Mouse (Mus musculus): ENCODE data around the gene Gsto2. TPM values are rescaled to one million over a fixed set of nuclear protein-coding genes. Genes with fewer than 3 reads are reported as not detected.

Gsto2 gene
- polyA plus RNA-seq, 1 experiment from 2014 or later, result 1.8 TPM

DNA sequence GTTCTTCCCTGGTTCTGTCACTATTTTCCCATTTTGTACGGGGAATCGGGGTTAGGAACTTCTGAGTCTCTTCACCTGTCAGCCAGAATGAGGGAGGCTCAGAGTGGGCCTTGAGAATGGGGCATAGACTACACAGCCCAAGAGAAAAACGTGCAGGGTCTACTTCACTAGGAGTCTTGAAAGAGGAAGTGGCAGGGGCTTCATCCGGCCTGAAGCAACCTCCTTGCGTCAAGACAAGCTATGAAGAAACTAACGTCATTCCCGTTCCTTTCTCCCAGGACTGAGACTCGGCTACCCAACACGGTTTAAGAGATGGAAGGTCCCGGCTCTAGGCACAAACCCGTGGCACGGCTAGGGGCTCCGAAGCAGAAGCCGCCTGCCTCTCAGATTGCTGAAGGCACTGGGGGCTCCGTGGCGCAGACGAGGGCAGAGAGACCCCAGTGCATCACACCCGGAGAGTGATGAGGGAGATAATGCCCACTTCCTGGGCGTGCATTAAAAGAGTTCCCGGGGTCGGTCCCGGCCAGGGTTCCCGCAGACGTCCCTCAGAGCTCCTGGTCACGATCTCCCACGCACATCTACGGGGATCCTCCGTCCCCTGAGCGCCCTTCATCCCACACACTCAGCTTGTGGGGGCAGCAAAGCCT, 53.2 kb downstream of the Gsto2 start:
- Histone ChIP-seq H3K27me3 (ENCODE audit: control insufficient read depth, insufficient read depth, low read length) (no peaks in the 10 kb centered on the region), H3K9me3 (ENCODE audit: control insufficient read depth, low read length) (no peaks in the 10 kb centered on the region), H3K4me3 (ENCODE audit: low read length) (peak overlapping the region; percentile 76), H3K4me2 (replicated peaks; ENCODE audit: low read depth, low read length) (peak overlapping the region; percentile 75), H3K4me1 (ENCODE audit: control insufficient read depth, insufficient read depth, low read length) (peaks cover 24% of the 10 kb centered on the region), H3K9ac (ENCODE audit: low read depth, low read length) (peak overlapping the region; percentile 80), H3K36me3 (ENCODE audit: control insufficient read depth, insufficient read depth, low read length) (no peaks in the 10 kb centered on the region), H3K27ac (ENCODE audit: low read depth, low read length) (peak overlapping the region; percentile 94)
- WGBS, result under 1% methylated on average over 29 of the region's 29 CpGs
- peak; percentile 61 for ATAC-seq (ENCODE audit: low FRiP score, low TSS enrichment)

DNA sequence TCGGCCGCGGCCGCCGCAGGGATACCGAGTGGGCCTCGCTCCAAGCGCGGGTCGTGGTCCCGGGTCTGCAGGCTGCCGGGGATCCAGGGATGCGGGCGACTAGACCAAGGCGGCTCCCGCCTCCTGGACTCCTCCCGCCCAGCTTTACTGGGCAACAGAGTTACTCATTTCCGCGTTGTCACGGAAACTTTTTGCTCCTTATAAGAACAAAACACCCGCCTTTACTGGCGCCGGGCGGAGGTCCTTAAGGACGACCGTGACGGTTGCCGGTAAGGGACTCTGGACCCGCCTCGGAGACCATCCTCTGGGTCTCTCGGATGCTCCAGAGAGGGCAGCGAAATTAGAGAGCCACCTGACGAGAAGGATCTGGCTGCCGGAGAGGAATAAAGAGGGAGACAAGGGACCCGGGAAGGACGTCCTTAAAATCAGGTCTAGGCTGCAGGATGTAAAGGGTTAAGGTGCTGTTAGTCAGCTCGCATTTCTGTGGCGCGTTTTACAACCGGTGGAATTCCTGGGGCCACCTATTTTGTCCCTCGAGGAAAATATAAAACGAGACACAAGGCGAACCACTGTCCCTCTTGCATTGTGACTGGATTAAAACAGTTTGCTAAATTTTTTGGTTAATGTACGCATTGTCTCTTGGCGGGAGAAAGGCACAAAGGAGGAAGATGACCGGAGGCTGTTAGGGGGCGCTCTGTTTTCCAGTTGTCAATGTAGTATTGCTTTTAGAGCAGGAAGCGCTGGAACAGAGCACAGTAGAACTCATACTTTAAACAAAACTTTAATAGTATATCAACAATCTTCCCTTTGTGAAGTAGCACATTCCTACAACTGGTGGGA, 54.0 kb downstream of the Gsto2 start, which contains the start of the genes Cfap43 and Itprip:
Gene Cfap43, minus strand, starts transcription at position 162 of the 840 bp plus-strand sequence.
Gene Itprip, minus strand, starts transcription at position 174 of the 840 bp plus-strand sequence.
- Histone ChIP-seq H3K36me3 (ENCODE audit: control insufficient read depth, insufficient read depth, low read length) (no peaks in the 10 kb centered on the region), H3K27me3 (ENCODE audit: control insufficient read depth, insufficient read depth, low read length) (no peaks in the 10 kb centered on the region), H3K27ac (ENCODE audit: low read depth, low read length) (peak within 1 kb of the TSS; percentile 94), H3K9me3 (ENCODE audit: control insufficient read depth, low read length) (no peaks in the 10 kb centered on the region), H3K4me3 (ENCODE audit: low read length) (peak within 1 kb of the TSS; percentile 76), H3K4me2 (replicated peaks; ENCODE audit: low read depth, low read length) (peak within 1 kb of the TSS; percentile 75), H3K4me1 (ENCODE audit: control insufficient read depth, insufficient read depth, low read length) (peaks cover 24% of the 10 kb centered on the region), H3K9ac (ENCODE audit: low read depth, low read length) (peak within 1 kb of the TSS; percentile 80)
- under 1% methylated on average over 48 of the region's 48 CpGs for WGBS
- ATAC-seq (ENCODE audit: low FRiP score, low TSS enrichment), result peak; percentile 91

DNA sequence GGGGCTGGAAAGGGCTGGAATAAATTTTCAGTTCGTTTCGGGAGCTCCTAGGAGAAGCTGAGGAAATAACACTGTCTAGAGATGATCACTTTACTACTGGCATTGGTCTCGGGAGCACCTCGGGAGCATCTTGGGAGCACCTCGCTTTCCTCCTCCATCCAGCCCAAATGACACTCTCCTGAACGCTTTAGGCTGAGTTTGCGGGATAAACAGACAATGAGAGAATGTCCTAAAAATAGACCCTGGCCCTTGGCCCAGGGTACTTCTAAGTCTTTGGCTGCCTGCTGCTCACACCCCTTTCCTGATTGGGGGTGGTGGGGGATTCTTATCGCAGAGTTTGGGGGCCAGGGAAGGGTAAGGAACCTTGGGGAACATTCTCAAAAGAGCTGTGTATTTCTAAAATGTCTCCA, 54.6 kb downstream of the Gsto2 start:
- peak overlapping the region; percentile 75 for H3K4me2 ChIP-seq (replicated peaks; ENCODE audit: low read depth, low read length)
- no peaks in the 10 kb centered on the region for H3K27me3 ChIP-seq (ENCODE audit: control insufficient read depth, insufficient read depth, low read length)
- H3K36me3 ChIP-seq (ENCODE audit: control insufficient read depth, insufficient read depth, low read length), result no peaks in the 10 kb centered on the region
- H3K9me3 ChIP-seq (ENCODE audit: control insufficient read depth, low read length), result no peaks in the 10 kb centered on the region
- peak overlapping the region; percentile 94 for H3K27ac ChIP-seq (ENCODE audit: low read depth, low read length)
- peak overlapping the region; percentile 80; the same call in 1 of the 2 replicates for H3K9ac ChIP-seq (ENCODE audit: low read depth, low read length)
- H3K4me1 ChIP-seq (ENCODE audit: control insufficient read depth, insufficient read depth, low read length), result peaks cover 24% of the 10 kb centered on the region
- H3K4me3 ChIP-seq (ENCODE audit: low read length), result peak overlapping the region; percentile 76
- 4% methylated on average over 8 of the region's 8 CpGs for WGBS
- 0 out of 2 replicates have a peak, but pooled peaks have one; percentile 0 for ATAC-seq (ENCODE audit: low FRiP score, low TSS enrichment)

DNA sequence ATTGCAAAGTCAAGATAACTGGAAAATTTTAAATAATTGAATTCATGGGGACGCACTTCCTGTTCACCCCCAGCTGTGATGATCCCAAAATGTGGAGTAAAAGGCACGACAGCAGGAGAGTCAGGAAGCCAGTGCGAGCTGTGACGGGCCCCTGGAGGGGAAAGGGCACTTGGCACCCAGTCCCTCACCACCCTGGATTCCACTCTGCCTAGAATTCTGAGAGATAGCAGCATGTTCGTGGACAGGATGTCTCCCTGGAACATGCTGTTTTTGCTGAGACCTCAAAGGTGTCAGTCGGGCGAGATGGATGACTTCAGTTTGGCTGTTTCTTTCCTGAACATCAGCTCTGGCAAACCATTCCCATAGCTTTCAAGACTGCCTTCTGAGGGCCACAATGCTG, 60.5 kb downstream of the Gsto2 start:
- H3K4me2 ChIP-seq (replicated peaks; ENCODE audit: low read depth, low read length), result no peak overlapping the region
- no peaks in the 10 kb centered on the region for H3K9me3 ChIP-seq (ENCODE audit: control insufficient read depth, low read length)
- no peak overlapping the region for H3K27ac ChIP-seq (ENCODE audit: low read depth, low read length)
- 74% methylated on average over 7 of the region's 7 CpGs for WGBS
- H3K4me1 ChIP-seq (ENCODE audit: control insufficient read depth, insufficient read depth, low read length), result peaks cover 4% of the 10 kb centered on the region
- no peaks in the 10 kb centered on the region for H3K36me3 ChIP-seq (ENCODE audit: control insufficient read depth, insufficient read depth, low read length)
- ATAC-seq (ENCODE audit: low FRiP score, low TSS enrichment), result no peak
- no peak overlapping the region for H3K9ac ChIP-seq (ENCODE audit: low read depth, low read length)
- H3K27me3 ChIP-seq (ENCODE audit: control insufficient read depth, insufficient read depth, low read length), result no peaks in the 10 kb centered on the region
- no peak overlapping the region for H3K4me3 ChIP-seq (ENCODE audit: low read length)

DNA sequence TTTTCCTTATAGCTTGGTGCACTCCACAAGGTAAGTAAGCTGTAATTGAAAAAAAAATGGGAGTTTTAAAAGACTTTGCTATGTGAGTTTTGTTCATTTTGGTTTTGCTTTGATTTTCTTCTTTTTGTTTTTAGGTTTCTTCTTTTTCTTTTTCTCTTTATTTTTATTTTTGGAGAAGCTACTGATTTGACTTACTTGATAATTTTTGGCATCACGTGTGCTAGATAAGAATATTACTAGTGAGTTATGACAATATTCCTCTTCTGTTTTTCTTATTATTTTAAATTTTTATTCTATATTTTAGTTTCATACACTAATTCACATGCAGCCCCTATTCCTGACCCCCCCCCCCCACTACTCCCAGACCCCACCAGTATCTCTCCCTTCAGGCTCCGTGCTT, 61.7 kb downstream of the Gsto2 start:
- no peaks in the 10 kb centered on the region for H3K9me3 ChIP-seq (ENCODE audit: control insufficient read depth, low read length)
- no peak overlapping the region for H3K4me2 ChIP-seq (replicated peaks; ENCODE audit: low read depth, low read length)
- no peaks in the 10 kb centered on the region for H3K36me3 ChIP-seq (ENCODE audit: control insufficient read depth, insufficient read depth, low read length)
- H3K4me3 ChIP-seq (ENCODE audit: low read length), result no peak overlapping the region
- H3K27ac ChIP-seq (ENCODE audit: low read depth, low read length), result no peak overlapping the region
- 89% methylated on average over 2 of the region's 2 CpGs for WGBS
- no peak overlapping the region for H3K9ac ChIP-seq (ENCODE audit: low read depth, low read length)
- H3K27me3 ChIP-seq (ENCODE audit: control insufficient read depth, insufficient read depth, low read length), result no peaks in the 10 kb centered on the region
- H3K4me1 ChIP-seq (ENCODE audit: control insufficient read depth, insufficient read depth, low read length), result peaks cover 7% of the 10 kb centered on the region; the same call in 1 of the 2 replicates
- ATAC-seq (ENCODE audit: low FRiP score, low TSS enrichment), result no peak

DNA sequence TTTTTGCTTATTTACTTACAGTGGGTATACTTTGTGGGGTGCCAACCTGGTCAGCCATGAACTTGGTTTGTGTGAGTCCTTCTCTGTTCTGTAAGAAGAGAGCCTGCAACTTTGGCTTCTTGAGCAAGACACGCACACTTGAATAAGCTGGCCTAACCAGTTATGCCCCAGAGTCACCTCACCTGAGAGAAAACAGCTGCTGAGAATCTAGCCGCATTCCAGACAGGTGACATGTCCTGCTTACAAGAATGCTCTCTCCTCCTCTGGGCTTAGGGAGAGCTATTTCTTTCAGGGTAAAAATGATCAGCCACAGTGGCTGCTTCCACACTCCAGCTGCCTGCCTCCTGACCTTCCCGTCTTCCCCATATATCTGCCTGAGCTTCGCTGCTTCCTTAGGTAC, 63.7 kb downstream of the Gsto2 start:
- no peaks in the 10 kb centered on the region for H3K9me3 ChIP-seq (ENCODE audit: control insufficient read depth, low read length)
- H3K27ac ChIP-seq (ENCODE audit: low read depth, low read length), result no peak overlapping the region
- H3K27me3 ChIP-seq (ENCODE audit: control insufficient read depth, insufficient read depth, low read length), result no peaks in the 10 kb centered on the region
- H3K9ac ChIP-seq (ENCODE audit: low read depth, low read length), result no peak overlapping the region; the same call in 1 of the 2 replicates
- H3K36me3 ChIP-seq (ENCODE audit: control insufficient read depth, insufficient read depth, low read length), result no peaks in the 10 kb centered on the region
- peaks cover 7% of the 10 kb centered on the region; the same call in 1 of the 2 replicates for H3K4me1 ChIP-seq (ENCODE audit: control insufficient read depth, insufficient read depth, low read length)
- WGBS, result 58% methylated on average over 4 of the region's 4 CpGs
- ATAC-seq (ENCODE audit: low FRiP score, low TSS enrichment), result no peak
- no peak overlapping the region for H3K4me2 ChIP-seq (replicated peaks; ENCODE audit: low read depth, low read length)
- no peak overlapping the region for H3K4me3 ChIP-seq (ENCODE audit: low read length)

DNA sequence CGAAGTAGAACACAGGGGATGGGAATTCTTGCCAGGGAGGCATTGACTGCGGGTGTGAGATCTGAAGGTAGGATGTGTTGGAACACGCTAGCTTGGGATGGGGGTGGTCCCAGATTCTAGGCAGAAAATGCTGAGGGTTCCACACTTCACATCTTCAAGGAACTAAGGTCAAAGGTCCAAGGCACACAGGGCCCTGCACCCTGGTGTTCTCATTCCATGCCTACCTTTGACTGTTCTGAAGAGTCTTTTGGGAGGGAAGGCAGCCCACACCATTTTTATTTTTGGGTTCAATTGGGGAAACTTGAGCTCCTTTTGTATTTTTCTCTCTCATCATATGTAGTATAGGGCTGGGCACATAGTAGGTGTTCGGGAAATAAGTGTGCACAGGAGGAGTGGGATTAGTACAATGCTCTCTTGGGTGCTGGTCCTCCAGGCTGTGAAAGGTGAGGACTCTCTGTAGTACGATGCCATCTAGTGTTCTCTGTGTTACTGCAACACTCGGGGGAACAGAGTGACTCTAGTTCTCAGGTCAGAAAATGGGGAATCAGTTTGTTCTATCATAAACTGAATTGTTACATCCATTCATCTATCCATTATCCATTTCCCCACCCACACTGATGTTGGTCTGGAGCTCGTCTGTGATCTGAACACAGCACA, 66.8 kb downstream of the Gsto2 start:
- Histone ChIP-seq H3K27me3 (ENCODE audit: control insufficient read depth, insufficient read depth, low read length) (no peaks in the 10 kb centered on the region), H3K4me3 (ENCODE audit: low read length) (no peak overlapping the region), H3K9ac (ENCODE audit: low read depth, low read length) (no peak overlapping the region), H3K36me3 (ENCODE audit: control insufficient read depth, insufficient read depth, low read length) (no peaks in the 10 kb centered on the region), H3K9me3 (ENCODE audit: control insufficient read depth, low read length) (no peaks in the 10 kb centered on the region), H3K27ac (ENCODE audit: low read depth, low read length) (no peak overlapping the region), H3K4me2 (replicated peaks; ENCODE audit: low read depth, low read length) (no peak overlapping the region), H3K4me1 (ENCODE audit: control insufficient read depth, insufficient read depth, low read length) (peaks cover 7% of the 10 kb centered on the region; the same call in 1 of the 2 replicates)
- peak; percentile 76 for ATAC-seq (ENCODE audit: low FRiP score, low TSS enrichment)
- 46% methylated on average over 7 of the region's 7 CpGs for WGBS

DNA sequence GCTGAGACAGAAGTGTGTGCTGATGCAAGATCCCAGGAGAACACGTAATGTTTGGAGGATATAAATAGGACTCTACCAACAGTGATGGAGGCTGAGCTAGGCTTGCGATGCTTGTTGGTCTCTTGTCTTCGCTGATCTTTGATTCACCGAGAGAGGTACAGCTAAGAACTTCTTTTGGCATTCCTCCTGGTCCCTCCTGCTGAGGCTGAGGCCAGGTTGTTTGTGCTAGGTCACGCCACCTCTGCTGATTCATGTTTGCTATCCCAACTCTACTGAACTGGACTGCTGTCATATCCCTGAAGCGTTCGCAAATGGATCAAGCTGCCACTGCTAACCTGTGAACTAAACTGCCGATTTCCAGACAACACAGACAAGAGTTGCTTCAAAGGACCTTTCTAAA, 68.8 kb downstream of the Gsto2 start:
- WGBS, result 94% methylated on average over 8 of the region's 8 CpGs
- Histone ChIP-seq H3K27me3 (ENCODE audit: control insufficient read depth, insufficient read depth, low read length) (peaks cover 10% of the 10 kb centered on the region), H3K27ac (ENCODE audit: low read depth, low read length) (no peak overlapping the region), H3K4me1 (ENCODE audit: control insufficient read depth, insufficient read depth, low read length) (peaks cover 13% of the 10 kb centered on the region; the same call in 1 of the 2 replicates), H3K9ac (ENCODE audit: low read depth, low read length) (no peak overlapping the region), H3K4me2 (replicated peaks; ENCODE audit: low read depth, low read length) (no peak overlapping the region), H3K4me3 (ENCODE audit: low read length) (no peak overlapping the region), H3K9me3 (ENCODE audit: control insufficient read depth, low read length) (no peaks in the 10 kb centered on the region), H3K36me3 (ENCODE audit: control insufficient read depth, insufficient read depth, low read length) (no peaks in the 10 kb centered on the region)
- ATAC-seq (ENCODE audit: low FRiP score, low TSS enrichment), result no peak

All from kidney, embryonic 14.5 days (tissue).